Mouse (Mus musculus) bone marrow macrophage, adult 2 months (primary cell): ENCODE measurements around the gene Btnl6.

Experiments used
- CTCF ChIP-seq: IDR thresholded peaks from 2 replicates; pipeline ENCODE4 v1.5.1; 2012; ENCODE audit warnings: low read depth, mild to moderate bottlenecking, low read length, moderate library complexity
- POLR2A ChIP-seq: IDR thresholded peaks from 2 replicates; pipeline ENCODE4 v1.6.1; 2012; ENCODE audit warnings: mild to moderate bottlenecking, low read depth, low read length, borderline replicate concordance

GRCm38 (mm10) chr17:34560438-34560837 is 43.3 kb upstream of the Btnl6 start:
- TF ChIP-seq POLR2A: no peak
- TF ChIP-seq CTCF: no peak
